Mouse (Mus musculus) MEL (cell line): ENCODE data around the gene Olfr788. TPM values are rescaled to one million over a fixed set of nuclear protein-coding genes. Genes with fewer than 3 reads are reported as not detected.

ENCODE experiments used
- DNase-seq: peaks from one replicate; pipeline ENCODE4 v3.0.0; 2011; ENCODE audit warnings: low read depth, low spot score
- H3K27ac ChIP-seq: 2 replicates; pipeline ENCODE4 v1.5.1; 2012; ENCODE audit warnings: low read depth, mild to moderate bottlenecking, control low read depth, low read length, moderate library complexity; ENCODE audit not compliant: control insufficient read depth
- H3K27me3 ChIP-seq, 2 experiments: fragments of 150-350 bp in 1 of 2; sonication (generic) in 1 of 2; 2 replicates each; pipeline ENCODE4 v1.6.1; 2012; ENCODE audit warnings: low read length in 2 of 2, mild to moderate bottlenecking in 2 of 2, improper control_type of control experiment in 1 of 2, moderate library complexity in 1 of 2; ENCODE audit not compliant: insufficient read depth in 2 of 2, control insufficient read depth in 1 of 2
- H3K36me3 ChIP-seq, 2 experiments: 2 replicates each; pipeline ENCODE4 v1.6.1; 2012 to 2014; ENCODE audit warnings: low read length in 2 of 2, improper control_type of control experiment in 1 of 2, inconsistent platforms in 1 of 2, mild to moderate bottlenecking in 1 of 2; ENCODE audit not compliant: insufficient read depth in 2 of 2, control insufficient read depth in 1 of 2
- H3K4me1 ChIP-seq, 2 experiments: fragments of 150-350 bp in 1 of 2; sonication (generic) in 1 of 2; 2 replicates each; pipeline ENCODE4 v1.6.1; 2012; ENCODE audit warnings: low read length in 2 of 2, improper control_type of control experiment in 1 of 2, mild to moderate bottlenecking in 1 of 2; ENCODE audit not compliant: insufficient read depth in 2 of 2, control insufficient read depth in 1 of 2
- H3K4me3 ChIP-seq, 2 experiments: fragments of 150-350 bp in 1 of 2; sonication (generic) in 1 of 2; 2 replicates each; pipeline ENCODE4 v1.5.1; 2012; ENCODE audit warnings: low read depth in 2 of 2, low read length in 2 of 2, mild to moderate bottlenecking in 2 of 2, moderate library complexity in 2 of 2, control low read depth in 1 of 2, improper control_type of control experiment in 1 of 2; ENCODE audit not compliant: control insufficient read depth in 1 of 2, insufficient read depth in 1 of 2
- H3K79me2 ChIP-seq: 2 replicates; pipeline ENCODE4 v1.6.1; 2012; ENCODE audit warnings: mild to moderate bottlenecking, low read length, moderate library complexity; ENCODE audit not compliant: control insufficient read depth, poor library complexity, insufficient read depth
- H3K9ac ChIP-seq: 2 replicates; pipeline ENCODE4 v1.6.1; 2012; ENCODE audit warnings: low read depth, mild to moderate bottlenecking, control low read depth, low read length, moderate library complexity; ENCODE audit not compliant: control insufficient read depth, poor library complexity, severe bottlenecking
- H3K9me3 ChIP-seq: fragments of 150-350 bp; sonication (generic); replicated peaks from 2 replicates; pipeline ENCODE4 v1.6.1; 2012; ENCODE audit warnings: mild to moderate bottlenecking, low read length, improper control_type of control experiment, moderate library complexity; ENCODE audit not compliant: insufficient read depth
- BHLHE40 ChIP-seq: IDR thresholded peaks from 2 replicates; pipeline ENCODE4 v1.6.1; 2012; ENCODE audit warnings: low read depth, mild to moderate bottlenecking, inconsistent platforms, low read length, improper control_type of control experiment, borderline replicate concordance
- CHD1 ChIP-seq: IDR thresholded peaks from 2 replicates; pipeline ENCODE4 v1.6.1; 2012; ENCODE audit warnings: low read depth, mild to moderate bottlenecking, inconsistent platforms, low read length, improper control_type of control experiment
- E2F4 ChIP-seq: IDR thresholded peaks from 2 replicates; pipeline ENCODE4 v1.6.1; 2011; ENCODE audit warnings: low read depth, low read length, improper control_type of control experiment, borderline replicate concordance
- ELF1 ChIP-seq: IDR thresholded peaks from 2 replicates; pipeline ENCODE4 v1.6.1; 2014; ENCODE audit warnings: low read depth, mild to moderate bottlenecking, inconsistent platforms, low read length, improper control_type of control experiment, moderate library complexity
- GATA1 ChIP-seq: IDR thresholded peaks from 2 replicates; pipeline ENCODE4 v1.6.1; 2011; ENCODE audit warnings: low read depth, low read length, improper control_type of control experiment
- HCFC1 ChIP-seq: IDR thresholded peaks from 2 replicates; pipeline ENCODE4 v1.6.1; 2012; ENCODE audit warnings: low read depth, mild to moderate bottlenecking, inconsistent platforms, low read length, improper control_type of control experiment, moderate library complexity
- JUND ChIP-seq: IDR thresholded peaks from 2 replicates; pipeline ENCODE4 v1.6.1; 2011; ENCODE audit warnings: low read depth, mild to moderate bottlenecking, improper control_type of control experiment, low read length
- MAX ChIP-seq: IDR thresholded peaks from 2 replicates; pipeline ENCODE4 v1.6.1; 2011; ENCODE audit warnings: low read length, improper control_type of control experiment
- MAZ ChIP-seq: IDR thresholded peaks from 2 replicates; pipeline ENCODE4 v1.6.1; 2012; ENCODE audit warnings: low read depth, mild to moderate bottlenecking, inconsistent platforms, low read length, improper control_type of control experiment
- MXI1 ChIP-seq: IDR thresholded peaks from 2 replicates; pipeline ENCODE4 v1.6.1; 2011; ENCODE audit warnings: mild to moderate bottlenecking, low read depth, low read length, improper control_type of control experiment
- MYC ChIP-seq: IDR thresholded peaks from 2 replicates; pipeline ENCODE4 v1.6.1; 2011; ENCODE audit warnings: low read depth, mild to moderate bottlenecking, low read length, improper control_type of control experiment, moderate library complexity
- POLR2A ChIP-seq, 2 experiments: IDR thresholded peaks; 2 replicates each; pipeline ENCODE4 v1.6.1; 2011 to 2012; ENCODE audit warnings: low read length in 2 of 2, mild to moderate bottlenecking in 2 of 2, control low read depth in 1 of 2, improper control_type of control experiment in 1 of 2, low read depth in 1 of 2, moderate library complexity in 1 of 2; ENCODE audit not compliant: control insufficient read depth in 1 of 2, insufficient read depth in 1 of 2, poor library complexity in 1 of 2
- POLR2AphosphoS5 ChIP-seq: IDR thresholded peaks from 2 replicates; pipeline ENCODE4 v1.6.1; 2012; ENCODE audit warnings: low read depth, borderline replicate concordance, mild to moderate bottlenecking, inconsistent platforms, low read length, moderate library complexity, mixed read lengths
- RAD21 ChIP-seq: IDR thresholded peaks from 2 replicates; pipeline ENCODE4 v1.6.1; 2011; ENCODE audit warnings: mild to moderate bottlenecking, low read depth, low read length, improper control_type of control experiment
- RCOR1 ChIP-seq: IDR thresholded peaks from 2 replicates; pipeline ENCODE4 v1.6.1; 2012; ENCODE audit warnings: low read depth, mild to moderate bottlenecking, inconsistent platforms, low read length, improper control_type of control experiment
- SMC3 ChIP-seq: IDR thresholded peaks from 2 replicates; pipeline ENCODE4 v1.6.1; 2011; ENCODE audit warnings: low read depth, low read length, improper control_type of control experiment
- TBP ChIP-seq: IDR thresholded peaks from 2 replicates; pipeline ENCODE4 v1.8.0; 2011; ENCODE audit warnings: low read depth, low read length, improper control_type of control experiment
- UBTF ChIP-seq: IDR thresholded peaks from 2 replicates; pipeline ENCODE4 v1.6.1; 2012; ENCODE audit warnings: low read depth, mild to moderate bottlenecking, inconsistent platforms, low read length, improper control_type of control experiment, moderate library complexity, borderline replicate concordance; ENCODE audit not compliant: insufficient read depth
- ZC3H11A ChIP-seq: IDR thresholded peaks from 2 replicates; pipeline ENCODE4 v1.6.1; 2012; ENCODE audit warnings: low read depth, mild to moderate bottlenecking, inconsistent platforms, low read length, improper control_type of control experiment
- ZKSCAN1 ChIP-seq: IDR thresholded peaks from 2 replicates; pipeline ENCODE4 v1.6.1; 2012; ENCODE audit warnings: low read depth, mild to moderate bottlenecking, inconsistent platforms, low read length, improper control_type of control experiment, moderate library complexity
- ZMIZ1 ChIP-seq: IDR thresholded peaks from 2 replicates; pipeline ENCODE4 v1.6.1; 2012; ENCODE audit warnings: low read depth, mild to moderate bottlenecking, inconsistent platforms, low read length, improper control_type of control experiment, moderate library complexity
- ZNF384 ChIP-seq: IDR thresholded peaks from 2 replicates; pipeline ENCODE4 v1.6.1; 2012; ENCODE audit warnings: low read depth, mild to moderate bottlenecking, inconsistent platforms, low read length, improper control_type of control experiment
- polyA plus RNA-seq, 2 experiments: library from polyadenylated mRNA; stranded (reverse) in 1 of 2; unstranded in 1 of 2; fragments of >175 nt in 1 of 2; fragments of >200 nt in 1 of 2; gene quantifications; 2 replicates each; pipeline versions ENCODE4 v1.2.1 to v1.2.4; 2012; ENCODE audit warnings: low replicate concordance in 2 of 2, low read depth in 1 of 2; ENCODE audit not compliant: insufficient read length in 2 of 2, insufficient read depth in 1 of 2, missing spikeins in 1 of 2
- total RNA-seq: library from RNA; depleted of rRNA; stranded (reverse); fragments of 300-350 nt; gene quantifications from 2 replicates; pipeline ENCODE4 v1.2.3, GENCODE M21; 2012

Olfr788 gene
- total and polyA plus RNA-seq, 3 experiments = not detected

GRCm38 (mm10) chr10:129473723-129474122 lies 2.9 kb downstream of the Olfr788 start:
- H3K27ac ChIP-seq = no peak overlapping the region
- TF ChIP-seq POLR2AphosphoS5 (no peak), ZC3H11A (no peak), SMC3 (no peak), RCOR1 (no peak)
- H3K79me2 ChIP-seq = no peaks in the 10 kb centered on the region
- no peak overlapping the region for H3K9ac ChIP-seq
- H3K4me3 ChIP-seq = no peak overlapping the region
- H3K4me1 ChIP-seq = no peaks in the 10 kb centered on the region
- no peak for DNase-seq
- no peaks in the 10 kb centered on the region for H3K36me3 ChIP-seq
- no peaks in the 10 kb centered on the region for H3K27me3 ChIP-seq
- no peaks in the 10 kb centered on the region for H3K9me3 ChIP-seq

- Histone ChIP-seq H3K79me2 (no peaks in the 10 kb centered on the region), H3K4me1 (no peaks in the 10 kb centered on the region)
- TF ChIP-seq MYC (no peak), ZKSCAN1 (no peak), ZNF384 (no peak), POLR2A (IDR thresholded peaks at IDR 0.05; ENCODE audit: control insufficient read depth in 1 of 2, insufficient read depth in 1 of 2, low read depth in 1 of 2, low read length in 2 of 2, poor library complexity in 1 of 2) (no peak), ELF1 (no peak), MAX (no peak), RAD21 (no peak), HCFC1 (no peak), E2F4 (no peak), TBP (no peak), MAZ (no peak), GATA1 (no peak), ZMIZ1 (no peak), JUND (no peak), MXI1 (no peak), CHD1 (no peak), POLR2AphosphoS5 (no peak), BHLHE40 (no peak), UBTF (no peak)
- TF ChIP-seq, all 39 proteins: peak for 0
- Histone ChIP-seq H3K9me3 (no peaks in the 10 kb centered on the region), H3K27ac (no peak within 1 kb of the TSS), H3K9ac (no peak within 1 kb of the TSS), H3K36me3 (no peaks in the 10 kb centered on the region), H3K4me3 (no peak within 1 kb of the TSS), H3K27me3 (no peaks in the 10 kb centered on the region)
- DNase-seq = no peak
Measured at GRCm38 (mm10) chr10:129484452-129484851, 13.7 kb downstream of the Olfr788 start, which contains the start of gene Olfr789. Gene Olfr789, plus strand, starts transcription at chr10:129484752.
